Mouse (Mus musculus): Measurements from ENCODE around the gene Lhb.

DNA sequence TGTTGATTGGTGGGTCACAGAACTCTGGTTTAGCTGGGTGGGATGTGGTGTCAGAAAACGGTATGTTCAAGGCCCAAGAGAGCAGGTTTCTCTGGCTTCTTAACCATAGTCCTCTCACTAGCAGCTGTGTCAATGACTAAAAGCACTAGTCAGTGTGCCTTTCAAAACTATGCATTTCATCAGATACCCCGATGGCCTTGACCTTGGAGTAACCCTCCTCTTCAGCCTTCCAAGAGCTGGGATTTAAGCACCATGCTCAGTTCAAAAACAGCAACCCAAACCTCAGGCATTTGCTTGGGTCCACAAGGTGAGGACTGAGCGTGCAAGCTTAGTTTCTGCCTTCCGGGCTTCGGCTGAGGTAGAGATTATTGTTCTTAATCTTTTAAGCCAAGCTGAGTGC lies 48.2 kb upstream of the Lhb start:
- TF ChIP-seq POLR2A (IDR thresholded peaks at IDR 0.05; ENCODE audit: low read depth, low read length) = no peak
- no peak for TF ChIP-seq CTCF (IDR thresholded peaks at IDR 0.05; ENCODE audit: extremely low read depth, insufficient read depth, insufficient read length, insufficient replicate concordance)
